Mouse (Mus musculus): ENCODE results near the gene Atxn2. TPM values are rescaled to one million over a fixed set of nuclear protein-coding genes. Genes with fewer than 3 reads are reported as not detected.

The Atxn2 gene
- total and polyA plus RNA-seq, 2 experiments, result 58.5 to 92.8 TPM

GRCm38 (mm10) chr5:121815067-121815466, 103.9 kb downstream of the Atxn2 start:
- DNase-seq (ENCODE audit: extremely low read depth, low read depth, low spot score), result peak; percentile 67
- WGBS, result 41% methylated on average over 3 of the region's 3 CpGs
- Histone ChIP-seq H3K79me2 (ENCODE audit: control insufficient read depth, insufficient read depth, low read length) (no peaks in the 10 kb centered on the region), H3K27ac (replicated peaks; ENCODE audit: insufficient read depth, low read depth, low read length) (no peak overlapping the region), H3K27me3 (ENCODE audit: control insufficient read depth, insufficient read depth, low read length) (no peaks in the 10 kb centered on the region), H3K4me1 (ENCODE audit: control insufficient read depth, insufficient read depth, low read length) (no peaks in the 10 kb centered on the region; the same call in 1 of the 2 replicates), H3K9ac (ENCODE audit: low read depth, low read length) (no peak overlapping the region), H3K4me3 (ENCODE audit: insufficient read depth, low read depth, low read length) (no peak overlapping the region), H3K36me3 (ENCODE audit: control insufficient read depth, insufficient read depth, low read length) (peaks cover 37% of the 10 kb centered on the region)
- no peak for TF ChIP-seq POLR2A (IDR thresholded peaks at IDR 0.05; ENCODE audit: extremely low read depth, insufficient read depth, low read length)
- TF ChIP-seq CTCF (IDR thresholded peaks at IDR 0.05; ENCODE audit: low read depth, low read length), result peak; percentile 47; the same call in 1 of the 2 replicates

- peaks cover 36% of the 10 kb centered on the region for H3K36me3 ChIP-seq (ENCODE audit: control insufficient read depth, insufficient read depth, low read length)
- WGBS, result 79% methylated on average over 8 of the region's 8 CpGs
Measured at GRCm38 (mm10) chr5:121815867-121816380, 104.8 kb downstream of the Atxn2 start.

GRCm38 (mm10) chr5:121816611-121817010, 105.5 kb downstream of the Atxn2 start:
- TF ChIP-seq CTCF (IDR thresholded peaks at IDR 0.05; ENCODE audit: low read depth, low read length) (no peak), POLR2A (IDR thresholded peaks at IDR 0.05; ENCODE audit: extremely low read depth, insufficient read depth, low read length) (no peak)
- H3K27me3 ChIP-seq (ENCODE audit: control insufficient read depth, insufficient read depth, low read length), result no peaks in the 10 kb centered on the region
- no peaks in the 10 kb centered on the region; the same call in 1 of the 2 replicates for H3K79me2 ChIP-seq (ENCODE audit: control insufficient read depth, insufficient read depth, low read length)
- H3K36me3 ChIP-seq (ENCODE audit: control insufficient read depth, insufficient read depth, low read length), result peaks cover 35% of the 10 kb centered on the region
- 93% methylated on average over 2 of the region's 2 CpGs for WGBS
- H3K4me1 ChIP-seq (ENCODE audit: control insufficient read depth, insufficient read depth, low read length), result peaks cover 2% of the 10 kb centered on the region
- H3K9ac ChIP-seq (ENCODE audit: low read depth, low read length), result no peak overlapping the region
- H3K4me3 ChIP-seq (ENCODE audit: insufficient read depth, low read depth, low read length), result no peak overlapping the region
- H3K27ac ChIP-seq (replicated peaks; ENCODE audit: insufficient read depth, low read depth, low read length), result no peak overlapping the region
- no peak for DNase-seq (ENCODE audit: extremely low read depth, low read depth, low spot score)

More at GRCm38 (mm10) chr5:121815867-121816380, 104.8 kb downstream of the Atxn2 start:
- H3K79me2 ChIP-seq (ENCODE audit: control insufficient read depth, insufficient read depth, low read length), result no peaks in the 10 kb centered on the region
- no peak overlapping the region for H3K9ac ChIP-seq (ENCODE audit: low read depth, low read length)
- H3K4me3 ChIP-seq (ENCODE audit: insufficient read depth, low read depth, low read length), result no peak overlapping the region
- H3K27me3 ChIP-seq (ENCODE audit: control insufficient read depth, insufficient read depth, low read length), result no peaks in the 10 kb centered on the region
- peaks cover 2% of the 10 kb centered on the region for H3K4me1 ChIP-seq (ENCODE audit: control insufficient read depth, insufficient read depth, low read length)
- TF ChIP-seq CTCF (IDR thresholded peaks at IDR 0.05; ENCODE audit: low read depth, low read length) (no peak), POLR2A (IDR thresholded peaks at IDR 0.05; ENCODE audit: extremely low read depth, insufficient read depth, low read length) (no peak)
- no peak for DNase-seq (ENCODE audit: extremely low read depth, low read depth, low spot score)
- H3K27ac ChIP-seq (replicated peaks; ENCODE audit: insufficient read depth, low read depth, low read length), result no peak overlapping the region

GRCm38 (mm10) chr5:121817551-121817950, 106.4 kb downstream of the Atxn2 start:
- Histone ChIP-seq H3K36me3 (ENCODE audit: control insufficient read depth, insufficient read depth, low read length) (peaks cover 37% of the 10 kb centered on the region), H3K4me1 (ENCODE audit: control insufficient read depth, insufficient read depth, low read length) (peaks cover 2% of the 10 kb centered on the region), H3K27ac (replicated peaks; ENCODE audit: insufficient read depth, low read depth, low read length) (no peak overlapping the region), H3K79me2 (ENCODE audit: control insufficient read depth, insufficient read depth, low read length) (no peaks in the 10 kb centered on the region; the same call in 1 of the 2 replicates), H3K27me3 (ENCODE audit: control insufficient read depth, insufficient read depth, low read length) (no peaks in the 10 kb centered on the region), H3K4me3 (ENCODE audit: insufficient read depth, low read depth, low read length) (no peak overlapping the region), H3K9ac (ENCODE audit: low read depth, low read length) (no peak overlapping the region)
- WGBS, result 90% methylated on average over 9 of the region's 9 CpGs
- no peak for DNase-seq (ENCODE audit: extremely low read depth, low read depth, low spot score)
- TF ChIP-seq CTCF (IDR thresholded peaks at IDR 0.05; ENCODE audit: low read depth, low read length) (no peak), POLR2A (IDR thresholded peaks at IDR 0.05; ENCODE audit: extremely low read depth, insufficient read depth, low read length) (no peak)

GRCm38 (mm10) chr5:121818401-121818800, 107.3 kb downstream of the Atxn2 start:
- H3K36me3 ChIP-seq (ENCODE audit: control insufficient read depth, insufficient read depth, low read length), result peaks cover 30% of the 10 kb centered on the region
- no peak overlapping the region for H3K27ac ChIP-seq (replicated peaks; ENCODE audit: insufficient read depth, low read depth, low read length)
- TF ChIP-seq CTCF (IDR thresholded peaks at IDR 0.05; ENCODE audit: low read depth, low read length) (no peak), POLR2A (IDR thresholded peaks at IDR 0.05; ENCODE audit: extremely low read depth, insufficient read depth, low read length) (no peak)

GRCm38 (mm10) chr5:121818862-121819261, 107.7 kb downstream of the Atxn2 start:
- WGBS, result 95% methylated on average over 4 of the region's 4 CpGs

More at GRCm38 (mm10) chr5:121818401-121818800, 107.3 kb downstream of the Atxn2 start:
- WGBS, result 90% methylated on average over 7 of the region's 7 CpGs
- no peak for DNase-seq (ENCODE audit: extremely low read depth, low read depth, low spot score)
- Histone ChIP-seq H3K9ac (ENCODE audit: low read depth, low read length) (no peak overlapping the region), H3K79me2 (ENCODE audit: control insufficient read depth, insufficient read depth, low read length) (peaks cover 2% of the 10 kb centered on the region; the same call in 1 of the 2 replicates), H3K27me3 (ENCODE audit: control insufficient read depth, insufficient read depth, low read length) (no peaks in the 10 kb centered on the region), H3K4me3 (ENCODE audit: insufficient read depth, low read depth, low read length) (no peak overlapping the region), H3K4me1 (ENCODE audit: control insufficient read depth, insufficient read depth, low read length) (peaks cover 3% of the 10 kb centered on the region)

More at GRCm38 (mm10) chr5:121818862-121819261, 107.7 kb downstream of the Atxn2 start:
- H3K36me3 ChIP-seq (ENCODE audit: control insufficient read depth, insufficient read depth, low read length), result peaks cover 30% of the 10 kb centered on the region
- peaks cover 7% of the 10 kb centered on the region; the same call in 1 of the 2 replicates for H3K79me2 ChIP-seq (ENCODE audit: control insufficient read depth, insufficient read depth, low read length)
- H3K4me3 ChIP-seq (ENCODE audit: insufficient read depth, low read depth, low read length), result no peak overlapping the region
- DNase-seq (ENCODE audit: extremely low read depth, low read depth, low spot score), result no peak
- no peak overlapping the region for H3K27ac ChIP-seq (replicated peaks; ENCODE audit: insufficient read depth, low read depth, low read length)
- TF ChIP-seq CTCF (IDR thresholded peaks at IDR 0.05; ENCODE audit: low read depth, low read length), result no peak
- no peak for TF ChIP-seq POLR2A (IDR thresholded peaks at IDR 0.05; ENCODE audit: extremely low read depth, insufficient read depth, low read length)
- no peaks in the 10 kb centered on the region for H3K27me3 ChIP-seq (ENCODE audit: control insufficient read depth, insufficient read depth, low read length)
- H3K4me1 ChIP-seq (ENCODE audit: control insufficient read depth, insufficient read depth, low read length), result peaks cover 7% of the 10 kb centered on the region
- H3K9ac ChIP-seq (ENCODE audit: low read depth, low read length), result no peak overlapping the region
